Mouse (Mus musculus): ENCODE measurements around the gene Il15ra.
A peak's percentile ranks its signal among the peaks of the same experiment; 100 is the strongest.

Il15ra gene

GRCm38 (mm10) chr2:11777091-11778068 lies 72.3 kb downstream of the Il15ra start, which contains the start of the genes Fbh1 and Ankrd16:
Gene Fbh1 (minus strand): TSS chr2:11777582.
Gene Ankrd16 (plus strand): TSS chr2:11777876.
- DNase-seq (ENCODE audit: low spot score in 2 of 2): peak; percentile 99 to 100

GRCm38 (mm10) chr2:11778087-11778823 lies 73.2 kb downstream of the Il15ra start:
- DNase-seq (ENCODE audit: low spot score in 2 of 2): peak; percentile 73 to 80
